Mouse (Mus musculus): ENCODE measurements at regions not wholly inside any gene's neighbourhood (a gene's known extent, or its start where the extent isn't known, plus 50 kb on each side); places are given as distances from the start of the nearest gene placed in this dataset.
A peak's percentile ranks its signal among the peaks of the same experiment; 100 is the strongest.

DNA sequence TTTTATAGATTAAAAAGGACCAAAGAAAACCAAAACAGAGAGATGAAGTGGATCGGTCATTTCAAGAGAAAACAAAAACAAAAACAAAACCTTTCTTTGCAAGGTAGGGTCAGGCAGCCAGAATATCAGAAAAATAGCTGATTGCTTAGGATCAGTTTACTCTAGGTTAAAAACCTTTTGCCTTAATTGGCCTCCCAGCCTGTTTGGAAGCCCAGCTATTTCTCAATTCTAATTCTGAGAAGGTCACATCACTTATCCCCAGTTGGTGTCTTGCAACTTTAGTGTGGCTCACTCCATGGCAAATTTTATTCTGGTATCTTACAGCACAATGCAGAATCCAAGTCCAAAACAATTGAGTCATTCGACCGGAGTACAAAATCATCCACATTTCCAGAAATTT lies 70.0 kb downstream of the 1190002N15Rik start:
- no peak for DNase-seq (ENCODE audit: low spot score)
- H3K4me3 ChIP-seq, result no peak overlapping the region
- no peak overlapping the region for H3K27ac ChIP-seq
- H3K27me3 ChIP-seq (ENCODE audit: insufficient read depth, poor library complexity, severe bottlenecking), result no peaks in the 10 kb centered on the region
- WGBS, result 86% methylated on average over 3 of the region's 3 CpGs
- peaks cover 12% of the 10 kb centered on the region for H3K4me1 ChIP-seq
- no peaks in the 10 kb centered on the region for H3K36me3 ChIP-seq
- no peaks in the 10 kb centered on the region for H3K9me3 ChIP-seq

DNA sequence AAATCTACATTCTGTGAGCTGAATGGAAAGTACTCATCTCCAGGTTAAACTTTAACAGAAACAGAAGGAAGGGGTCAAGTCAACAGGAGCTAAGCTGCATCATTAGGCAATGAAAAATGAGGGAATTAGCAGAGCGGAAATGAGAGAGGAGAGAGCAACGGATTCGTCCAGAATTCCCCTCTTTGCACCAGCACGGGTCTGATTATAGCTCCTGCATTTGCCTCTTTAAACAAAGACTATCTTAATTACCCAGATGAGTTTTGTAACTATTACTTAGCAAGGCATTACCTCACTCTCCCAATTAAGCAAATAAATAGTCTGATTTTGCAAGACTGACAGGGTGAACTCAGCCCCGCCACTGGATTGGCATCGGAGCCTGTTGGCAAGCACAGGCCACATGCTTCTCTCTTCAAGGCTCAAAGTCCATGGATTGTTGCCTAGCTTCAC lies 81.8 kb downstream of the 1190002N15Rik start:
- no peaks in the 10 kb centered on the region for H3K36me3 ChIP-seq
- 70% methylated on average over 6 of the region's 6 CpGs for WGBS
- no peak for DNase-seq (ENCODE audit: low spot score)
- H3K4me3 ChIP-seq, result no peak overlapping the region
- no peak overlapping the region for H3K27ac ChIP-seq
- no peaks in the 10 kb centered on the region for H3K9me3 ChIP-seq
- no peaks in the 10 kb centered on the region for H3K4me1 ChIP-seq
- H3K27me3 ChIP-seq (ENCODE audit: insufficient read depth, poor library complexity, severe bottlenecking), result no peaks in the 10 kb centered on the region

DNA sequence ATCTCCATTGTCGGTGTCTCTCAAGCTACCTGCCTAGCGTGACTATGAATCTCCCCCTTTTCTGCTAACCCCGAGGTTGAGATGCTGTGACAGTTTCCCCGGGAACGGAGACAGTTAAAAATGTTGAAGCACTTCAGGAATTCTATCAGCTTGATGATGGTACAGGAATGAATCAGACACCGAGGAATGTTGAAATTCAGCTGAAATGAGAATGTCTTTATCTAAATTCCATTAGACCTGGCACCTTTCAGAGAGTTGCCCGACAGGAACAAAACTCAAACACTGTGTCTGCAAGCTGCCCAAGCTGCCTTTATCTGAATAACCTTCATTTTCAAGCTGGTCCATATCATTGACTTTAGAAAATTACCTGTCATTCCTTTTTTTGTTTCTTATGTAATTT lies 82.4 kb downstream of the 1190002N15Rik start:
- 51% methylated on average over 7 of the region's 7 CpGs for WGBS
- no peak for DNase-seq (ENCODE audit: low spot score)
- Histone ChIP-seq H3K4me3 (no peak overlapping the region), H3K27ac (no peak overlapping the region), H3K4me1 (no peaks in the 10 kb centered on the region), H3K9me3 (no peaks in the 10 kb centered on the region), H3K36me3 (no peaks in the 10 kb centered on the region), H3K27me3 (ENCODE audit: insufficient read depth, poor library complexity, severe bottlenecking) (no peaks in the 10 kb centered on the region)

DNA sequence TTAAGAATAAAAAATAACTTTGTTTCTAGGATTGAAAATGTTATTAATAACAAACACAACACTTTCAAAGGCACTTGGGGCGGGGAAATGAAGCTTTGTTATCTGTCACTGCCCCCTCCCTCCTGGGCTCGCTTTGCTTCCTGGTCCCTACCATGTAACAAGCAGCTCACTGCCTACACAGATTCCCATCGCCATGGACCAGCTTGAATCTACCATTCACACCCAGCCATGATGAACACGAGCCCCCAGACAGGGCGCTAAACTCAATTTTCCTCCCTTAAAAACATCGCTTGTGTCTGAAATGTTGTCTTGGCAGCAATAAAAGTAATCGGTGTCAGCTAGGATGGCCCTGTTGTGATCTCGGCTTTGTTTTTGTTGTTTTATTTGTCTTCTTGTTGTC lies 88.0 kb downstream of the 1190002N15Rik start:
- no peaks in the 10 kb centered on the region for H3K27me3 ChIP-seq (ENCODE audit: insufficient read depth, poor library complexity, severe bottlenecking)
- H3K9me3 ChIP-seq, result no peaks in the 10 kb centered on the region
- no peaks in the 10 kb centered on the region for H3K36me3 ChIP-seq
- no peak overlapping the region for H3K4me3 ChIP-seq
- 70% methylated on average over 8 of the region's 8 CpGs for WGBS
- peak; percentile 56 for DNase-seq (ENCODE audit: low spot score)
- no peak overlapping the region for H3K27ac ChIP-seq
- H3K4me1 ChIP-seq, result no peaks in the 10 kb centered on the region

DNA sequence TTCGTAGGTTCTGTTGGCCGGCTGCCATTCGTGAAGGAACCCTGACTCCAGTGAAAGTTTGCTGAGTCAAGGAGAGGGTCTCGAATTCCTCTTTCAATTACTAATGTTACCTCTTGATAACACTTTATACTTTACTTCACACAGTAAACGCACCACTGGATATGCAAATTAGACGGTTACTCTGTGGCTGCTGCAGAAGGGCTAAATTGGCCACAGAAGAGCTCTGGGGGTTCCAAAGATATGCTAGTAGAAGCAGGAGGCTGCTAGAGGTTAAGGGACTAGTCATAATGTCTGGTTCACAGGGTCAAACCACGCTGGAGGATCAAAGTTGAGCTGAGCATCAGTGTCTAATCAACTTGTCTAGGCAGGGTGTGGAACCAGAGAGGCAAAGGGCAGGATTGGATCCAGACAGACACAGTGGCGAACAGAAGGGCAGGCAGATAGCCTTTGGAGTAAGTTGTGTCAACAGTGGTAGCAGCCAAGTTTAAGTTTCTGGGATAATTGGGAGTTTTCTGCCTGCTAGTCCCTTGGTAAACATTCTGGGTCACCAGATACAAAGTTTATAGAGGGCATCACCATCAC lies 91.6 kb downstream of the 1190002N15Rik start:
- H3K27me3 ChIP-seq (ENCODE audit: insufficient read depth, poor library complexity, severe bottlenecking), result no peaks in the 10 kb centered on the region
- H3K36me3 ChIP-seq, result no peaks in the 10 kb centered on the region
- no peaks in the 10 kb centered on the region for H3K4me1 ChIP-seq
- no peak overlapping the region for H3K4me3 ChIP-seq
- 74% methylated on average over 8 of the region's 8 CpGs for whole genome bisulfite sequencing
- no peak for DNase-seq (ENCODE audit: low spot score)
- no peaks in the 10 kb centered on the region for H3K9me3 ChIP-seq
- no peak overlapping the region for H3K27ac ChIP-seq

DNA sequence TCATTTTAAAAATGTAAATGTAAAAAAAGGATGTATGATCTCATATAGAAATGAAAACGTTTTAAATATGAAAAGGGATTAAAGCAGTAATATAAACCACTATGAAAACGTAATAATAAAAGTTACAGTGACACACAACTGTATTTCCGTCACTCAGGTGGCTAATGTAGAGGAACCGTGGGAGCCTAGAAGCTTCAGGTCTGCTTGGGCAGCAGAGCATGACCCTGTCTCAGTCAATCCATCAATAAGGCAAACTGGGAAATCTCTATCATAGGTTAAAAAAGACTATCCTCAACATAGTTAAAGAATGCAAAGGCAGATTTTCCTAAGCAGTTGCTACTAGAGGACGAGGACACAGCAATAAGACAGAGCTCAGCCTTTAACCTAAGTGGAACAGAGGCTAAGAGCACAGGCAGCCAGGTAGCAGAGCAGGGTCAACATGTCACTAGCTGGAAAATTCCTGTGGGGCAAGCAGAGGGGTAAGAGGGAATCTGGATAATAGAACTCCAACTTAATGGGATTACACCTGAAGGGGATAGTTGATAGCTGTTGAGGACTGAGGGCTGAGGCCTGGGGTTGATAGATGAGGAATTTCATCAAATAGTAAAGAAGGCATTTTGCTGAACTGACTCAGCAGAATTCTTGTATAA lies 93.6 kb downstream of the 1190002N15Rik start:
- H3K4me1 ChIP-seq, result no peaks in the 10 kb centered on the region
- no peaks in the 10 kb centered on the region for H3K36me3 ChIP-seq
- H3K27ac ChIP-seq, result no peak overlapping the region
- 63% methylated on average over 5 of the region's 5 CpGs for WGBS
- H3K9me3 ChIP-seq, result no peaks in the 10 kb centered on the region
- H3K27me3 ChIP-seq (ENCODE audit: insufficient read depth, poor library complexity, severe bottlenecking), result no peaks in the 10 kb centered on the region
- peak; percentile 20 for DNase-seq (ENCODE audit: low spot score)
- H3K4me3 ChIP-seq, result no peak overlapping the region

DNA sequence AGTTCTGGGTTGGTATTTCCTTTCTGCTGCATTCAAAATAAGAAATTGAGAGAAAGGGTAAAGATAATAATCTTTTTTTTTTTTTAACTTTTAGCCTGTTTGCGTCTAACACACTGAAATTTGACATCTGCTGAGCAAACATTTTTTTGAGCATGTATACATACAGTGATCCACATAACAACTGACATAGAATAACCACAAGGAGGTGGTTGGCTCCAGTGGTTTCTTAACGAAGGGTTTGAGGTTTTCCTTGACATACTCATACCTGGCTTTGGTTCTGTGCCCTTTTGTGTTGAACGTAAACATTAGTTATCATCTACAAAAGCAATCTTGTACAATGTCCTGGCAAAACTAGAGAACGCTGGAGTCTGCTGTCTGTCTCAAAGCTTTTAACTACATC lies 96.5 kb downstream of the 1190002N15Rik start:
- Histone ChIP-seq H3K36me3 (no peaks in the 10 kb centered on the region), H3K27ac (no peak overlapping the region), H3K4me3 (no peak overlapping the region), H3K4me1 (no peaks in the 10 kb centered on the region), H3K9me3 (no peaks in the 10 kb centered on the region), H3K27me3 (ENCODE audit: insufficient read depth, poor library complexity, severe bottlenecking) (no peaks in the 10 kb centered on the region)
- 77% methylated on average over 4 of the region's 4 CpGs for WGBS
- DNase-seq (ENCODE audit: low spot score), result peak; percentile 2

DNA sequence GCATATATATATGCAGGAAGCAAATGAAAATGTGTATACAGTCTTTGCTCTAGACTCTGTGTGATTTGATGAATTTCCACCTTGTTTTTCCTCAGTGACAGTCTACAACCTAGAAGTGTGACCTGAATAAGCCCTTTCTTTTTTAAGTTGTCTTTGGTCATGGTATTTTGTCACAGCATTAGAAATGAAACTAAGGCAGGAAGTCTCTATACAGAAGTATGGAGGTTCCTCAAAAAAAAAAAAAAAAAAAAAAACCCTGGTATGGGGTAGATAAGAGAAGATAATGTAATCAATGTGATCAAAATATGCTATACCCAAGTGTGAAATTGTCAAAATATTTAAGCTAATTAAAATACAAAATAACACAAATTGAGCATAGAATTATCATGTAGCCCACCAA lies 104.4 kb downstream of the 1190002N15Rik start:
- Histone ChIP-seq H3K36me3 (no peaks in the 10 kb centered on the region), H3K9me3 (no peaks in the 10 kb centered on the region), H3K4me1 (no peaks in the 10 kb centered on the region), H3K27me3 (ENCODE audit: insufficient read depth, poor library complexity, severe bottlenecking) (no peaks in the 10 kb centered on the region), H3K27ac (no peak overlapping the region), H3K4me3 (no peak overlapping the region)
- DNase-seq (ENCODE audit: low spot score), result no peak

DNA sequence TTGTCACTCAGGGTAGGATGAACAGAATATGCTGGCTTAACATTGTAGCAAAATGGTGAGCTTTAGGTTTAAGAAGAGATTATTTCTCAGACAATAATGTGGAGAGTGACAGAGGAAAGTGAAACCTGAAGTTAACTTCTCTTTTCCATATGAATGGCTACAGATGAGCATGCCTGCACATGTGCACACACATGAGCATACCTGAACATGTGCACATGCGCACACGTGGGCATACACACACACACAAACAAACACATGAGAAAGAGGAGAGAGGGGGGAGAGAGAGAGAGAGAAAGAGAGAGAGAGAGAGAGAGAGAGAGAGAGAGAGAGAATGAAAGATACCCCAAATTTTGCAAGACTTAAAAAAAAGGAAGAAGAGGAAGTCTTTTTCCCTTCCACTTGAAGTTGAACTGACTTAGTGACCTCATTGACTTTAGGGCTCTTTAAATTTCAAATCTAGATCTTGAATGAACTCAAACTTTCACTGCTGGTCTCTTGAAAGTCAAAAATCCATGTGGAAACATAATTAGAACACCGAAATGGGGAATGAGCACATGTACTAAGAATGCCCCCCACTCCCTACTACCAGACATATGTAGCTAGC lies 105.6 kb downstream of the 1190002N15Rik start:
- DNase-seq (ENCODE audit: low spot score), result no peak
- Histone ChIP-seq H3K4me1 (no peaks in the 10 kb centered on the region), H3K27me3 (ENCODE audit: insufficient read depth, poor library complexity, severe bottlenecking) (no peaks in the 10 kb centered on the region), H3K9me3 (no peaks in the 10 kb centered on the region), H3K4me3 (no peak overlapping the region), H3K27ac (no peak overlapping the region), H3K36me3 (no peaks in the 10 kb centered on the region)
- 86% methylated on average over 3 of the region's 3 CpGs for WGBS

DNA sequence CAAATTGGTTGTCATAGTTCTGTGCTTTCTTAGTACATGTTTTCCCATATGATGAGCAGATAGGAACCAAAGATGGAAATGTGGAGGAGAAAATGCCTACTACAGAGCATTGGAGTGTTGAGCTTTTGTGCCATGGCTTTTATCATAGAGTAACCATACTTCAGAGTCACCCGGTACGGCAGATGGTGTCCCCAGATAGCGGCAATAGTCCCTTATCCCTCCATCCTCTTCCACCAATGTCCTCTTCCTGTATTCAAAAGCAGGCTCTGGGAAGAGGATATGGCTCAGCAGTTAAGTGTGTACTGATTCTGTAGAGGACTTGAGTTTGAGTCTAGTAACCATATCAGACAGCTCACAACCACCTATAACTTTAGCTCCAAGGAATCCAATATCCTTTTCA lies 106.3 kb downstream of the 1190002N15Rik start:
- WGBS, result 82% methylated on average over 3 of the region's 3 CpGs
- no peak overlapping the region for H3K27ac ChIP-seq
- DNase-seq (ENCODE audit: low spot score), result peak; percentile 3
- no peaks in the 10 kb centered on the region for H3K27me3 ChIP-seq (ENCODE audit: insufficient read depth, poor library complexity, severe bottlenecking)
- H3K9me3 ChIP-seq, result no peaks in the 10 kb centered on the region
- H3K36me3 ChIP-seq, result no peaks in the 10 kb centered on the region
- H3K4me1 ChIP-seq, result no peaks in the 10 kb centered on the region
- no peak overlapping the region for H3K4me3 ChIP-seq

DNA sequence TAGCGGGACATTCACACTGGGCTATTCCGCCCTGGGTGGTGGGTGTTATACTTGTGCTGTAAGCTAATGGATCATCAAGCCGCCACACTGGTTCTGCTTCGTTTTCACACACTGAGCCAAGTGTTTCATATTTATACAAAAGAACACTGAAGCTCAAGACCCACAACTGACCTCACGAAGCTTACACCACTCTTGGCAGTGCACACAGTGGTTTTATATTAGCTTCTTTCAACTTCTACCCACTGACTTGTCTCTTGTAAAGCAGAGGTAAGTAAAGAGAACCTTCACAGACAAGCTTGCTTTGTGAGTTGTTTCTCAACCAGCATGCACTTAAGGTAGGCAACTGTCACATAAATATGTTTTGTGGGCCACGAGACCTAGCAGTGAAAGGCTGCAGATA lies 106.9 kb downstream of the 1190002N15Rik start:
- no peaks in the 10 kb centered on the region for H3K27me3 ChIP-seq (ENCODE audit: insufficient read depth, poor library complexity, severe bottlenecking)
- 88% methylated on average over 6 of the region's 6 CpGs for WGBS
- H3K9me3 ChIP-seq, result no peaks in the 10 kb centered on the region
- DNase-seq (ENCODE audit: low spot score), result no peak
- no peaks in the 10 kb centered on the region for H3K36me3 ChIP-seq
- H3K27ac ChIP-seq, result no peak overlapping the region
- H3K4me3 ChIP-seq, result no peak overlapping the region
- H3K4me1 ChIP-seq, result peaks cover 1% of the 10 kb centered on the region

DNA sequence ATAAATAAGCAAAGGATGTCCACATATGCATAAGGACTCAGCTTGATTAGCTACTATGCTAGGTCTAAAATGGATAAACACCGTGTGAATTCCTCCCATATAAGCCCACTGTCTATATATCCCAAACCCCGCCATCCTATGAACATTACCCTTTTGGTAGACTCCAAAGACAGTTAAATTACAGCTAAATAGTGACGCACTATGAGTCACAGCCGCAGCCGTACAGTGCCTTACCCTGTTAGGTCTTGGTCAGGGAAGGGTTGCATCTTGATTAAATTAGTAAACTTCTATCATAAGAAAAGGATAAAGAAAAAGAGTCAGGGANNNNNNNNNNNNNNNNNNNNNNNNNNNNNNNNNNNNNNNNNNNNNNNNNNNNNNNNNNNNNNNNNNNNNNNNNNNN lies 111.1 kb downstream of the 1190002N15Rik start:
- Histone ChIP-seq H3K4me3 (no peak overlapping the region), H3K36me3 (no peaks in the 10 kb centered on the region), H3K27me3 (ENCODE audit: insufficient read depth, poor library complexity, severe bottlenecking) (no peaks in the 10 kb centered on the region), H3K27ac (no peak overlapping the region), H3K9me3 (no peaks in the 10 kb centered on the region), H3K4me1 (peaks cover 8% of the 10 kb centered on the region)
- no peak for DNase-seq (ENCODE audit: low spot score)
- 90% methylated on average over 5 of the region's 5 CpGs for WGBS

DNA sequence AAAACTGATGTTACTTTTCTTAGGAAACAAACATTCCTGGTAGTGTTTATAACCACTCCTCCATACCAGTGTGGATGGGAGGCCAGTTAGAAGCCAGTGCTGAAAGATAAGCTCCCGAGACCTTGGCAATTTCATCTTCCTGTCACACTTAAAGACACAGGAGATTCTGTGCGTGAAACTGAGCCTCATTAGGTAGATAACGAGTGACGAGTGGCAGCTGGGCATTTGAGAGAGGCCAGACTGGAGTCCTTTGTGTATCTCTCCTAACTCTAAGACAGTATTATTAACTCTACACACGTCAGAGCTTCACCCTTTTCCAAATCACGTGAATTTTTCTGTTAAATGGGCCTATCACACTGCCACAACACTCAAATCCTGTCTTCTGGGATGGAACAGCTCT lies 112.1 kb downstream of the 1190002N15Rik start:
- Histone ChIP-seq H3K4me3 (no peak overlapping the region), H3K27ac (no peak overlapping the region), H3K9me3 (no peaks in the 10 kb centered on the region), H3K36me3 (no peaks in the 10 kb centered on the region), H3K4me1 (peaks cover 8% of the 10 kb centered on the region), H3K27me3 (ENCODE audit: insufficient read depth, poor library complexity, severe bottlenecking) (no peaks in the 10 kb centered on the region)
- peak; percentile 82 for DNase-seq (ENCODE audit: low spot score)
- 11% methylated on average over 6 of the region's 6 CpGs for WGBS

All from heart, embryonic 10.5 days (tissue).